Mouse (Mus musculus) spleen, adult 2 months (tissue): ENCODE measurements around the gene Sertad2. TPM values are rescaled to one million over a fixed set of nuclear protein-coding genes. Genes with fewer than 3 reads are reported as not detected.
A peak's percentile ranks its signal among the peaks of the same experiment; 100 is the strongest.

ENCODE experiments used
- DNase-seq, 2 experiments: peaks; one replicate each; pipeline versions ENCODE4 v3.0.0 to v3.0.0-alpha.2; 2012 to 2021; ENCODE audit warnings: low spot score in 2 of 2, low read depth in 1 of 2
- H3K27ac ChIP-seq: fragments of 200-500 bp; 2 replicates; pipeline ENCODE4 v1.5.1; 2012; ENCODE audit warnings: low read length, inconsistent platforms; ENCODE audit not compliant: insufficient read depth
- H3K27me3 ChIP-seq: fragments of 200-500 bp; 2 replicates; pipeline ENCODE4 v1.6.1; 2012; ENCODE audit warnings: mild to moderate bottlenecking, moderate library complexity, low read length, inconsistent platforms; ENCODE audit not compliant: control insufficient read depth, insufficient read depth
- H3K36me3 ChIP-seq: fragments of 200-500 bp; 2 replicates; pipeline ENCODE4 v1.6.1; 2012; ENCODE audit warnings: mild to moderate bottlenecking, low read length, inconsistent platforms; ENCODE audit not compliant: control insufficient read depth, insufficient read depth
- H3K4me1 ChIP-seq: fragments of 200-500 bp; 2 replicates; pipeline ENCODE4 v1.6.1; 2011; ENCODE audit warnings: inconsistent platforms; ENCODE audit not compliant: control insufficient read depth, insufficient read depth, insufficient read length
- H3K4me3 ChIP-seq: fragments of 200-500 bp; 2 replicates; pipeline ENCODE4 v1.5.1; 2011; ENCODE audit warnings: mild to moderate bottlenecking, inconsistent platforms; ENCODE audit not compliant: insufficient read depth, insufficient read length; ENCODE audit errors: extremely low read depth
- CTCF ChIP-seq: fragments of 200-500 bp; IDR thresholded peaks from 2 replicates; pipeline ENCODE4 v1.5.1; 2011; ENCODE audit warnings: mild to moderate bottlenecking, inconsistent platforms; ENCODE audit not compliant: insufficient read depth, insufficient read length, insufficient replicate concordance; ENCODE audit errors: extremely low read depth
- POLR2A ChIP-seq: fragments of 200-500 bp; IDR thresholded peaks from 2 replicates; pipeline ENCODE4 v1.6.1; 2011; ENCODE audit warnings: low read depth, low read length, inconsistent platforms
- WGBS: fragments of 180-500 bp; shearing (Covaris S2); methylation state at CpG from one replicate; pipeline ENCODE4 v1.1.7; 2018; 5-methylcytosine and 5-hydroxymethylcytosine counted together
- polyA plus RNA-seq: library from polyadenylated mRNA; depleted of rRNA; stranded (reverse); fragments of >200 nt; gene quantifications from 2 replicates; pipeline ENCODE4 v1.2.3, GENCODE M21; 2012

Sertad2 gene
- polyA plus RNA-seq, 1 experiment = 22.3 TPM

- WGBS = 41% methylated on average over 4 of the region's 4 CpGs
- TF ChIP-seq CTCF (no peak), POLR2A (no peak)
- Histone ChIP-seq H3K4me3 (no peak overlapping the region), H3K27me3 (no peaks in the 10 kb centered on the region), H3K27ac (no peak overlapping the region), H3K4me1 (peaks cover 2% of the 10 kb centered on the region; the same call in 1 of the 2 replicates), H3K36me3 (no peaks in the 10 kb centered on the region)
- no peak for DNase-seq
Measured at GRCm38 (mm10) chr11:20522750-20523149, 20.3 kb upstream of the Sertad2 start.

GRCm38 (mm10) chr11:20524435-20524834 lies 18.6 kb upstream of the Sertad2 start:
- Histone ChIP-seq H3K36me3 (no peaks in the 10 kb centered on the region), H3K27me3 (no peaks in the 10 kb centered on the region), H3K4me1 (peaks cover 2% of the 10 kb centered on the region; the same call in 1 of the 2 replicates), H3K27ac (no peak overlapping the region), H3K4me3 (no peak overlapping the region)
- WGBS = 85% methylated on average over 1 of the region's 1 CpGs
- TF ChIP-seq POLR2A = no peak
- no peak for TF ChIP-seq CTCF
- DNase-seq = no peak

GRCm38 (mm10) chr11:20525909-20526308 lies 17.1 kb upstream of the Sertad2 start:
- WGBS = 87% methylated on average over 8 of the region's 8 CpGs
- Histone ChIP-seq H3K4me3 (no peak overlapping the region), H3K36me3 (no peaks in the 10 kb centered on the region), H3K4me1 (peaks cover 2% of the 10 kb centered on the region; the same call in 1 of the 2 replicates), H3K27ac (no peak overlapping the region), H3K27me3 (no peaks in the 10 kb centered on the region)
- no peak for DNase-seq
- TF ChIP-seq POLR2A (no peak), CTCF (no peak)

GRCm38 (mm10) chr11:20527901-20528300 lies 15.2 kb upstream of the Sertad2 start:
- H3K27me3 ChIP-seq = no peaks in the 10 kb centered on the region
- 91% methylated on average over 3 of the region's 3 CpGs for WGBS
- no peak overlapping the region for H3K27ac ChIP-seq
- DNase-seq = no peak
- TF ChIP-seq POLR2A (no peak), CTCF (no peak)
- H3K4me3 ChIP-seq = no peak overlapping the region
- no peaks in the 10 kb centered on the region for H3K36me3 ChIP-seq
- H3K4me1 ChIP-seq = no peaks in the 10 kb centered on the region

- 5% methylated on average over 1 of the region's 1 CpGs for WGBS
- DNase-seq = no peak
- Histone ChIP-seq H3K36me3 (no peaks in the 10 kb centered on the region), H3K27me3 (no peaks in the 10 kb centered on the region), H3K4me3 (peak overlapping the region; percentile 53; the same call in 1 of the 2 replicates), H3K27ac (peak overlapping the region; percentile 2), H3K4me1 (peaks cover 2% of the 10 kb centered on the region; the same call in 1 of the 2 replicates)
- TF ChIP-seq POLR2A (no peak), CTCF (no peak)
Measured at GRCm38 (mm10) chr11:20531682-20531991, 11.4 kb upstream of the Sertad2 start.

- peak in 1 of 2 experiments; percentile 16 for DNase-seq
- Histone ChIP-seq H3K27ac (peak overlapping the region; percentile 2), H3K4me3 (peak overlapping the region; percentile 53), H3K27me3 (no peaks in the 10 kb centered on the region), H3K4me1 (peaks cover 2% of the 10 kb centered on the region; the same call in 1 of the 2 replicates), H3K36me3 (no peaks in the 10 kb centered on the region)
- under 1% methylated on average over 41 of the region's 42 CpGs for WGBS
- TF ChIP-seq POLR2A (no peak), CTCF (no peak)
Measured at GRCm38 (mm10) chr11:20531992-20532881, 10.8 kb upstream of the Sertad2 start.

GRCm38 (mm10) chr11:20533231-20533630 lies 9.8 kb upstream of the Sertad2 start:
- no peak for TF ChIP-seq CTCF
- no peak for TF ChIP-seq POLR2A
- DNase-seq = no peak
- Histone ChIP-seq H3K27ac (no peak overlapping the region), H3K4me3 (no peak overlapping the region), H3K27me3 (no peaks in the 10 kb centered on the region), H3K4me1 (peaks cover 2% of the 10 kb centered on the region; the same call in 1 of the 2 replicates), H3K36me3 (no peaks in the 10 kb centered on the region)
- WGBS = 32% methylated on average over 4 of the region's 4 CpGs
